Mouse (Mus musculus): Measurements from ENCODE around the gene Cds1. TPM values are rescaled to one million over a fixed set of nuclear protein-coding genes. Genes with fewer than 3 reads are reported as not detected.
A peak's percentile ranks its signal among the peaks of the same experiment; 100 is the strongest.

Cds1 gene
- polyA plus RNA-seq, 1 experiment from 2014 or later: 0.23 TPM

DNA sequence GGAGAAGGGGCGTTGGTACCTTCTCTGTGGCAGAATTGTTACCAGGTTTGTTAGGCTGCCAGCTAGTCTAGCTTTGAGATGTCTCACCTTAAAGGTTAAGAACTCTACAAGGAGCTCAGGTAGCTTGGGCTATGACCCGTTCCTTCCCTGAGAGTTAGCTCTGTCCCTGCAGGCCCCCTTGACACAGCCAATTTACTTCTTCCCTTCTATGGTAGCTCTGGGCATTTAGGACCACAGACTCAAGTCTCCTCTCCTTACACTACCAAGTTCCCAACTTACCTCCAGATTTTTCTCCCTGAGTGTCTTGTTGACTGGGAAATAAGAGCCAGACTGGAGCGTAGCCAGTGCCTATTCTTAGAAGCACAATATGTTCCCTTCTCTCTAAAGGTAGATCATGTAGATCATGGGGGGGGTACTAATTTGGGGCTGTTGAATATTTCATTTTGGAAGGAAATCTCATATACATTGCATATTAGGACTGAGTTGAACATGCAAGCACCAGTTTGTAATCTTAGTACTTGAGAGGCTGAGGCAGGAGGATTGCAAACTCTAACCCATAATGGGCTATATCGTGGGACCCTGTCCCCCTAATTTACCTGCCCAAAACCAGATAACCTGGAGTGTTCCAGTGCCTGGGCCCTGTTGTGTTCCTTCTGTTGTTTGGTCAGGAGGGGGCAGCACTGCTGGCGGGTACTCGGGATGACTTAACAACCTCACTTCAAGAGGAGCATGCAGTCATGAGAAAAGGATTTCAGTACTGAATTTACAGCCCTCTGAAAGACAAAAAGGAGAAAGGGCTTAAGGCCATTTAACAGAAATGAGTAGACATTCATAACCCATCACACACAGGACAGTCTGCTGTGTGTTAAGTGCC is 46.6 kb downstream of the Cds1 start:
- Histone ChIP-seq H3K4me2 (no peak overlapping the region), H3K27ac (ENCODE audit: low read depth, low read length) (no peak overlapping the region), H3K9ac (ENCODE audit: low read depth, low read length) (no peak overlapping the region), H3K36me3 (ENCODE audit: control insufficient read depth, insufficient read depth, low read length) (no peaks in the 10 kb centered on the region), H3K4me3 (ENCODE audit: low read depth, low read length) (no peak overlapping the region), H3K4me1 (replicated peaks; ENCODE audit: control insufficient read depth, insufficient read depth, low read length) (no peaks in the 10 kb centered on the region), H3K9me3 (ENCODE audit: control insufficient read depth, low read length) (no peaks in the 10 kb centered on the region), H3K27me3 (replicated peaks; ENCODE audit: control insufficient read depth, insufficient read depth, low read length) (no peaks in the 10 kb centered on the region)
- DNase-seq (ENCODE audit: low spot score) (no peak), ATAC-seq (replicated peaks; ENCODE audit: low FRiP score) (no peak)
- WGBS: 86% methylated on average over 6 of the region's 6 CpGs

DNA sequence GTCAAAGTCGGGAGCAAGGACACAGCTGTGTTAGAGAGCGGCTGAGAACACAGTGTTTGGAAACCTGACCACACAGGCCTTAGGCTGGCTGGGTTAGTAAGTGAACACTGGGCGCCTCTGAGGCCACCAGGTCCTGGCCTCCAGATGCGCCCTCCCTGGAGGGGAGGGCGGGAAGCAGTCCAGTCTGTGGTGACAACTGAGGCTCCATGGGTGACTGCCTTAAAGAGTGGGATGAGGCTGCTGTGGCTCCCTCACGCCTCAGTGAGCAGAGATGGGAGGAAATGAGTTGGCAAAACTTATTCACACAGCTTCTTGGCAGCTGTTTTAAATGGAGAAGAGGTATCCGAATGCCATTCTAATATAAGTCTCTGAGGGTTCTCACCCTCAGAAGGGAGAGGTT is 51.9 kb downstream of the Cds1 start:
- no peak overlapping the region for H3K27ac ChIP-seq (ENCODE audit: low read depth, low read length)

DNA sequence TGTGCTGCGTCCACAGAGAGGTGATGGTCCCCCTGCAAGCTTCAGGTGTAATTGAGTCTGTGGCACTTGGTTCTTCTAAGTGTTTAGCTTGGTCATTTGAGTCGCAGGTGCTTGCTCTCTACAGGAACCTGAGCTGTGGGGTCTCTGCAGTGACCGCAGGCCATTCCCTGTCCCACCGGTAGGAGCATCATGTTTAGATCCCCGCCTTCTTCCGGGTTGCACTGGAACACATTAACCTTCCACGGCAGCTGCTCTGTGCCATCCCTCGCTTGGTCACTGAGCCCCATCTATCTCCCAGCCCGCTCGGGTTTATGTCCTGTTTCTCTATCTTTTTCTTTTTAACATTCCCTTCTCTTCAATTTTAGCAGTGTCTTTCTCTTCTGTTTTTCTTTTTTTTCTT is 54.3 kb downstream of the Cds1 start:
- no peak for DNase-seq (ENCODE audit: low spot score)

More for the DNA sequence above, 51.9 kb downstream of the Cds1 start:
- Histone ChIP-seq H3K9ac (ENCODE audit: low read depth, low read length) (no peak overlapping the region), H3K4me3 (ENCODE audit: low read depth, low read length) (no peak overlapping the region), H3K36me3 (ENCODE audit: control insufficient read depth, insufficient read depth, low read length) (no peaks in the 10 kb centered on the region), H3K27me3 (replicated peaks; ENCODE audit: control insufficient read depth, insufficient read depth, low read length) (no peaks in the 10 kb centered on the region), H3K4me1 (replicated peaks; ENCODE audit: control insufficient read depth, insufficient read depth, low read length) (0 out of 2 replicates have a peak, but pooled peaks cover 2% of the 10 kb centered on the region), H3K9me3 (ENCODE audit: control insufficient read depth, low read length) (no peaks in the 10 kb centered on the region), H3K4me2 (no peak overlapping the region)
- 56% methylated on average over 7 of the region's 7 CpGs for WGBS
- DNase-seq (ENCODE audit: low spot score) (no peak), ATAC-seq (replicated peaks; ENCODE audit: low FRiP score) (0 out of 2 replicates have a peak, but pooled peaks have one; percentile 29)

DNA sequence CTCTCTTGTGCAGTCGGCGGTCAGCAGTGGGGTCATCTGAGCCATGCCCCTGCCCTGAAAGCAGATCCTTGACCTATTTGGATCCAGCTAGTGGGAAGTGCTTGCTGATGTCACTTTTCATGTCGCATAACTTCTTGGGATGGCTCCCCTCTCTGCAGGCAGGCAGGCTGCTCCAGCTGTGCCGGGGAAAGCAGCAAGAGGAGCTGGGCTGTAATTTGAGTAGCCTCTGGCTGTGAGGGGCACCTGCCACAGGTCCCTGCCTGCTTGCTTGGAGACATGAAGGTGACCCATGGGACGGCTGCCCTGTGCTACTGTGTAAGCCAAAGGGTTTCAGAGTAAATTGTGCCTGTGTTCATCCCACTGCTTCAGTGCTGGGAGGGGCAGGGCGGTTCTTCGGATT is 54.9 kb downstream of the Cds1 start:
- Histone ChIP-seq H3K27ac (ENCODE audit: low read depth, low read length) (no peak overlapping the region), H3K9ac (ENCODE audit: low read depth, low read length) (no peak overlapping the region), H3K9me3 (ENCODE audit: control insufficient read depth, low read length) (no peaks in the 10 kb centered on the region), H3K4me2 (no peak overlapping the region), H3K4me1 (replicated peaks; ENCODE audit: control insufficient read depth, insufficient read depth, low read length) (0 out of 2 replicates have a peak, but pooled peaks cover 2% of the 10 kb centered on the region), H3K36me3 (ENCODE audit: control insufficient read depth, insufficient read depth, low read length) (no peaks in the 10 kb centered on the region), H3K27me3 (replicated peaks; ENCODE audit: control insufficient read depth, insufficient read depth, low read length) (no peaks in the 10 kb centered on the region), H3K4me3 (ENCODE audit: low read depth, low read length) (no peak overlapping the region)
- DNase-seq (ENCODE audit: low spot score) (no peak), ATAC-seq (replicated peaks; ENCODE audit: low FRiP score) (no peak)
- WGBS: 41% methylated on average over 7 of the region's 7 CpGs

More for the DNA sequence above, 54.3 kb downstream of the Cds1 start:
- 67% methylated on average over 10 of the region's 10 CpGs for WGBS
- no peaks in the 10 kb centered on the region for H3K9me3 ChIP-seq (ENCODE audit: control insufficient read depth, low read length)
- no peak overlapping the region for H3K4me2 ChIP-seq
- no peak for ATAC-seq (replicated peaks; ENCODE audit: low FRiP score)
- H3K9ac ChIP-seq (ENCODE audit: low read depth, low read length): no peak overlapping the region
- H3K36me3 ChIP-seq (ENCODE audit: control insufficient read depth, insufficient read depth, low read length): no peaks in the 10 kb centered on the region
- H3K27me3 ChIP-seq (replicated peaks; ENCODE audit: control insufficient read depth, insufficient read depth, low read length): no peaks in the 10 kb centered on the region
- H3K4me3 ChIP-seq (ENCODE audit: low read depth, low read length): no peak overlapping the region
- H3K4me1 ChIP-seq (replicated peaks; ENCODE audit: control insufficient read depth, insufficient read depth, low read length): 0 out of 2 replicates have a peak, but pooled peaks cover 2% of the 10 kb centered on the region
- no peak overlapping the region for H3K27ac ChIP-seq (ENCODE audit: low read depth, low read length)

GRCm38 (mm10) chr5:101821052-101821451 is 56.1 kb downstream of the Cds1 start:
- Histone ChIP-seq H3K9me3 (ENCODE audit: control insufficient read depth, low read length) (no peaks in the 10 kb centered on the region), H3K27me3 (replicated peaks; ENCODE audit: control insufficient read depth, insufficient read depth, low read length) (no peaks in the 10 kb centered on the region), H3K4me2 (no peak overlapping the region), H3K9ac (ENCODE audit: low read depth, low read length) (no peak overlapping the region), H3K36me3 (ENCODE audit: control insufficient read depth, insufficient read depth, low read length) (no peaks in the 10 kb centered on the region), H3K4me1 (replicated peaks; ENCODE audit: control insufficient read depth, insufficient read depth, low read length) (peaks cover 5% of the 10 kb centered on the region; the same call in 1 of the 2 replicates), H3K27ac (ENCODE audit: low read depth, low read length) (no peak overlapping the region), H3K4me3 (ENCODE audit: low read depth, low read length) (no peak overlapping the region)
- DNase-seq (ENCODE audit: low spot score): no peak
- WGBS: 64% methylated on average over 8 of the region's 8 CpGs
- ATAC-seq (replicated peaks; ENCODE audit: low FRiP score): no peak

DNA sequence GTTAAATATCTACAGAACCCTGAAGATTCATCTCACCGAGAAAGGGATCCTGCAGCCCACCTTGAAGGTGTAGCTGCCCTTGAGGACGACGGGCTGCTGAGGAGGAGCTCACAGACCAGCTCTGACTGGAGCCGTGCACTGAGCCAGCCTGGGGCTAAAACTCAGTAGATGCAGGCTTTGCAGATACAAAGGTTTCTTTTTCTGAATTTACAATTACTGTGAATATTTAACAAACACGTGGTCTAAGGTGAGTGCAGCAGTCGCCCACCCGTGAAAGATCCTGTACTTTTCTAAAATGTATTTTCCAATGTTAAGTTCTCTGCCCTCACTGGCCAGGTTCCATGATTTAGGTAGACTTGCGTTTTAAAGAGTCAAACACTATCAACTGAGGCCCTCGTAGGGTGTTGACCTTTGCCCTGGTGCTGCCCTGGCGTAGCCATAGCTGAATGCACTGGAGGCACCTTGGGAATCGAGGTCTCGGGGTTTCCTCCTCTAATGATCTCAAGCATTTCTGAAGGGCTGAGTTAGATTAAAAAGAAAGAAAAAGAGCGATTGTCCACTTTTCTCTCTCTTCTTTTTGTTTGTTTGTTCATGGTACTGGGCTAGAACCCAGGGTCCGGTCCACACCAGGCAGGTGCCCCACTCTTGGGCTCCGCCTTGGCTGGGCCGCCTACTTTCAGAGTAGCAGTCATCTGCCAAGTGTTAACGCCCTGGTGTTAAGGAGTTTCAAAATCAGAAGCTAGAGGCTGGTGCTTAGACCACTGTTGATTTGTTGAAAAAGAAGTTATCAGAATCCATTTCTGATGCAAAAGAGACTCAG is 56.8 kb downstream of the Cds1 start:
- H3K27me3 ChIP-seq (replicated peaks; ENCODE audit: control insufficient read depth, insufficient read depth, low read length): no peaks in the 10 kb centered on the region
- H3K4me3 ChIP-seq (ENCODE audit: low read depth, low read length): no peak overlapping the region
- no peak overlapping the region for H3K9ac ChIP-seq (ENCODE audit: low read depth, low read length)
- DNase-seq (ENCODE audit: low spot score): no peak
- no peaks in the 10 kb centered on the region for H3K9me3 ChIP-seq (ENCODE audit: control insufficient read depth, low read length)
- no peak for ATAC-seq (replicated peaks; ENCODE audit: low FRiP score)
- no peaks in the 10 kb centered on the region for H3K36me3 ChIP-seq (ENCODE audit: control insufficient read depth, insufficient read depth, low read length)
- WGBS: 66% methylated on average over 17 of the region's 17 CpGs
- H3K27ac ChIP-seq (ENCODE audit: low read depth, low read length): no peak overlapping the region
- H3K4me2 ChIP-seq: no peak overlapping the region
- peaks cover 5% of the 10 kb centered on the region; the same call in 1 of the 2 replicates for H3K4me1 ChIP-seq (replicated peaks; ENCODE audit: control insufficient read depth, insufficient read depth, low read length)

- ATAC-seq (replicated peaks; ENCODE audit: low FRiP score): no peak
- Histone ChIP-seq H3K4me2 (no peak overlapping the region), H3K27me3 (replicated peaks; ENCODE audit: control insufficient read depth, insufficient read depth, low read length) (no peaks in the 10 kb centered on the region), H3K36me3 (ENCODE audit: control insufficient read depth, insufficient read depth, low read length) (no peaks in the 10 kb centered on the region), H3K27ac (ENCODE audit: low read depth, low read length) (no peak overlapping the region), H3K4me1 (replicated peaks; ENCODE audit: control insufficient read depth, insufficient read depth, low read length) (peaks cover 10% of the 10 kb centered on the region), H3K4me3 (ENCODE audit: low read depth, low read length) (no peak overlapping the region), H3K9ac (ENCODE audit: low read depth, low read length) (no peak overlapping the region), H3K9me3 (ENCODE audit: control insufficient read depth, low read length) (no peaks in the 10 kb centered on the region)
- no peak for DNase-seq (ENCODE audit: low spot score)
- 54% methylated on average over 6 of the region's 6 CpGs for WGBS
Observed at GRCm38 (mm10) chr5:101822311-101822670, 57.4 kb downstream of the Cds1 start.

GRCm38 (mm10) chr5:101825111-101825911 is 60.4 kb downstream of the Cds1 start:
- H3K27ac ChIP-seq (ENCODE audit: low read depth, low read length): no peak overlapping the region
- H3K27me3 ChIP-seq (replicated peaks; ENCODE audit: control insufficient read depth, insufficient read depth, low read length): no peaks in the 10 kb centered on the region
- no peaks in the 10 kb centered on the region for H3K9me3 ChIP-seq (ENCODE audit: control insufficient read depth, low read length)
- H3K4me1 ChIP-seq (replicated peaks; ENCODE audit: control insufficient read depth, insufficient read depth, low read length): peaks cover 8% of the 10 kb centered on the region
- WGBS: 31% methylated on average over 13 of the region's 13 CpGs
- no peak overlapping the region for H3K4me2 ChIP-seq
- DNase-seq (ENCODE audit: low spot score): no peak
- no peaks in the 10 kb centered on the region for H3K36me3 ChIP-seq (ENCODE audit: control insufficient read depth, insufficient read depth, low read length)
- no peak overlapping the region for H3K4me3 ChIP-seq (ENCODE audit: low read depth, low read length)
- no peak overlapping the region for H3K9ac ChIP-seq (ENCODE audit: low read depth, low read length)
- ATAC-seq (replicated peaks; ENCODE audit: low FRiP score): peak; percentile 62
